28 mouse cellular contexts compared by ENCODE assay signal in genomic region chr5:84208609-84209008, GRCm38 (mm10).
DNase-seq lines count a peak whose midpoint lies in the region; ATAC-seq and TF ChIP-seq lines count a peak whose summit lies in the region.
"Had no signal": no experiment of that assay in that cellular context is flagged by ENCODE, and none has a peak within 500 bp of the region (broad histone marks: within the 10 kb centered on the region; RNA-seq: fewer than 3 reads in every experiment).

No protein-coding gene starts in this region.

- no peaks in the 10 kb centered on the region for H3K9me3 ChIP-seq in hindbrain, embryonic 11.5 days (ENCODE audit: control insufficient read depth, low read length)
- H3K9me3 ChIP-seq in hindbrain, embryonic 12.5 days (replicated peaks), result no peaks in the 10 kb centered on the region
- no peaks in the 10 kb centered on the region for H3K9me3 ChIP-seq in midbrain, embryonic 13.5 days
- no peaks in the 10 kb centered on the region for H3K9me3 ChIP-seq in lung, postnatal 0 days (ENCODE audit: low read length)
- H3K9me3 ChIP-seq: embryonic facial prominence, embryonic 13.5 days; forebrain, embryonic 10.5 days; kidney, embryonic 15.5 days; limb, embryonic 10.5 days; limb, embryonic 15.5 days had no signal

- no peaks in the 10 kb centered on the region for H3K36me3 ChIP-seq in hindbrain, embryonic 11.5 days (ENCODE audit: control insufficient read depth, insufficient read depth, low read length)
- H3K36me3 ChIP-seq in hindbrain, embryonic 12.5 days, result no peaks in the 10 kb centered on the region
- H3K36me3 ChIP-seq in midbrain, embryonic 13.5 days, result no peaks in the 10 kb centered on the region
- H3K36me3 ChIP-seq in lung, postnatal 0 days (ENCODE audit: insufficient read depth, low read length), result no peaks in the 10 kb centered on the region
- H3K36me3 ChIP-seq: embryonic facial prominence, embryonic 13.5 days; forebrain, embryonic 10.5 days; kidney, embryonic 15.5 days; limb, embryonic 10.5 days; limb, embryonic 15.5 days had no signal

- no peak overlapping the region for H3K9ac ChIP-seq in hindbrain, embryonic 11.5 days (ENCODE audit: low read depth, low read length)
- H3K9ac ChIP-seq in hindbrain, embryonic 12.5 days, result no peak overlapping the region
- no peak overlapping the region for H3K9ac ChIP-seq in midbrain, embryonic 13.5 days (replicated peaks)
- H3K9ac ChIP-seq in lung, postnatal 0 days (replicated peaks; ENCODE audit: low read depth), result no peak overlapping the region
- H3K9ac ChIP-seq: embryonic facial prominence, embryonic 13.5 days; kidney, embryonic 15.5 days; limb, embryonic 15.5 days; liver, embryonic 14.5 days had no signal

- WGBS in hindbrain, embryonic 11.5 days, result 35% methylated on average over 2 of the region's 2 CpGs
- WGBS in hindbrain, embryonic 12.5 days, result 35% methylated on average over 2 of the region's 2 CpGs
- 7% methylated on average over 2 of the region's 2 CpGs for WGBS in midbrain, embryonic 13.5 days
- 74% methylated on average over 2 of the region's 2 CpGs for WGBS in lung, postnatal 0 days

- no peak for TF ChIP-seq CTCF in brain, embryonic 14.5 days (IDR thresholded peaks at IDR 0.05; ENCODE audit: borderline replicate concordance, extremely low read depth, insufficient read depth, insufficient read length)
- no peak for TF ChIP-seq CTCF in lung, postnatal 0 days (IDR thresholded peaks at IDR 0.05)

- no peaks in the 10 kb centered on the region for H3K27me3 ChIP-seq in hindbrain, embryonic 11.5 days (ENCODE audit: control insufficient read depth, insufficient read depth, low read length)
- H3K27me3 ChIP-seq in hindbrain, embryonic 12.5 days, result no peaks in the 10 kb centered on the region
- no peaks in the 10 kb centered on the region for H3K27me3 ChIP-seq in midbrain, embryonic 13.5 days
- no peaks in the 10 kb centered on the region for H3K27me3 ChIP-seq in lung, postnatal 0 days (replicated peaks; ENCODE audit: insufficient read depth, low read length)
- H3K27me3 ChIP-seq: embryonic facial prominence, embryonic 13.5 days; kidney, embryonic 15.5 days; limb, embryonic 15.5 days had no signal

- peak; percentile 31 for DNase-seq in hindbrain, embryonic 11.5 days (ENCODE audit: low spot score)
- peak; percentile 62 for DNase-seq in brain, embryonic 14.5 days (ENCODE audit: low read depth)
- DNase-seq in embryo, embryonic 10 days (ENCODE audit: low spot score), result peak; percentile 32
- DNase-seq in lung, postnatal 0 days (ENCODE audit: low spot score), result no peak
- DNase-seq: adrenal gland, postnatal 25 days; B cell, adult 2 months; cerebellum, adult 2 months; cerebellum, postnatal 14 days; gastrocnemius, adult 2 months; gastrocnemius, postnatal 36 days; heart, adult 18-20 months; heart, postnatal 36 days; kidney, adult 18-20 months; kidney, postnatal 25 days; lung, adult 2 months; lung, postnatal 14 days; retina, postnatal 1 day; right cerebral cortex, postnatal 14 days had no signal

- no peak for TF ChIP-seq POLR2A in brain, embryonic 14.5 days (IDR thresholded peaks at IDR 0.05; ENCODE audit: borderline replicate concordance, extremely low read depth, insufficient read depth, insufficient read length, poor library complexity, severe bottlenecking)

- H3K27ac ChIP-seq in hindbrain, embryonic 11.5 days (ENCODE audit: low read depth, low read length), result no peak overlapping the region
- no peak overlapping the region for H3K27ac ChIP-seq in hindbrain, embryonic 12.5 days
- no peak overlapping the region for H3K27ac ChIP-seq in midbrain, embryonic 13.5 days
- H3K27ac ChIP-seq in lung, postnatal 0 days (ENCODE audit: low read length), result no peak overlapping the region
- H3K27ac ChIP-seq: embryonic facial prominence, embryonic 13.5 days; forebrain, embryonic 10.5 days; gastrocnemius, adult 2 months; kidney, embryonic 15.5 days; limb, embryonic 10.5 days; limb, embryonic 15.5 days; liver, embryonic 14.5 days had no signal

- H3K4me2 ChIP-seq in hindbrain, embryonic 11.5 days (replicated peaks; ENCODE audit: low read depth, low read length), result no peak overlapping the region
- no peak overlapping the region for H3K4me2 ChIP-seq in hindbrain, embryonic 12.5 days (replicated peaks)
- no peak overlapping the region for H3K4me2 ChIP-seq in midbrain, embryonic 13.5 days (replicated peaks)
- H3K4me2 ChIP-seq in lung, postnatal 0 days (replicated peaks; ENCODE audit: low read depth, low read length), result no peak overlapping the region
- H3K4me2 ChIP-seq: embryonic facial prominence, embryonic 13.5 days; heart, embryonic 11.5 days; kidney, embryonic 15.5 days; limb, embryonic 15.5 days had no signal

- TF ChIP-seq EP300 in lung, postnatal 0 days (IDR thresholded peaks at IDR 0.05), result no peak

- no peaks in the 10 kb centered on the region for H3K4me1 ChIP-seq in hindbrain, embryonic 11.5 days (replicated peaks; ENCODE audit: control insufficient read depth, insufficient read depth, low read length)
- H3K4me1 ChIP-seq in hindbrain, embryonic 12.5 days, result no peaks in the 10 kb centered on the region
- no peaks in the 10 kb centered on the region for H3K4me1 ChIP-seq in midbrain, embryonic 13.5 days (replicated peaks)
- no peaks in the 10 kb centered on the region for H3K4me1 ChIP-seq in lung, postnatal 0 days (ENCODE audit: insufficient read depth, low read depth, low read length)
- H3K4me1 ChIP-seq: embryonic facial prominence, embryonic 13.5 days; kidney, embryonic 15.5 days; limb, embryonic 10.5 days; limb, embryonic 15.5 days had no signal

- peak; percentile 33; the same call in 1 of the 2 replicates for ATAC-seq in hindbrain, embryonic 11.5 days (ENCODE audit: low FRiP score)
- ATAC-seq in hindbrain, embryonic 12.5 days (ENCODE audit: low FRiP score), result no peak; the same call in 1 of the 2 replicates
- 0 out of 2 replicates have a peak, but pooled peaks have one; percentile 53 for ATAC-seq in midbrain, embryonic 13.5 days
- ATAC-seq in lung, postnatal 0 days, result no peak
- ATAC-seq: hindbrain, embryonic 16.5 days had no signal

- H3K4me3 ChIP-seq in hindbrain, embryonic 11.5 days (ENCODE audit: low read depth, low read length), result no peak overlapping the region
- no peak overlapping the region for H3K4me3 ChIP-seq in hindbrain, embryonic 12.5 days
- no peak overlapping the region for H3K4me3 ChIP-seq in midbrain, embryonic 13.5 days (replicated peaks)
- H3K4me3 ChIP-seq in lung, postnatal 0 days (ENCODE audit: low read depth, low read length), result no peak overlapping the region
- H3K4me3 ChIP-seq: embryonic facial prominence, embryonic 13.5 days; forebrain, embryonic 10.5 days; gastrocnemius, adult 2 months; kidney, embryonic 15.5 days; limb, embryonic 10.5 days; limb, embryonic 15.5 days had no signal

Comparison
In these comparisons a context has a peak if more than half of its experiments do, and no peak if none do; other contexts are left out.
1. ATAC-seq: peak in hindbrain, embryonic 11.5 days (single experiment) and midbrain, embryonic 13.5 days (single experiment); none in hindbrain, embryonic 12.5 days (single experiment) and lung, postnatal 0 days (single experiment).